Mouse (Mus musculus) MEL (cell line): ENCODE data around the gene Cacna1f. TPM values are rescaled to one million over a fixed set of nuclear protein-coding genes. Genes with fewer than 3 reads are reported as not detected.
A peak's percentile ranks its signal among the peaks of the same experiment; 100 is the strongest.

Experiments used
- DNase-seq: peaks from one replicate; pipeline ENCODE4 v3.0.0; 2011; ENCODE audit warnings: low read depth, low spot score
- H3K27ac ChIP-seq: 2 replicates; pipeline ENCODE4 v1.5.1; 2012; ENCODE audit warnings: low read depth, mild to moderate bottlenecking, control low read depth, low read length, moderate library complexity; ENCODE audit not compliant: control insufficient read depth
- H3K27me3 ChIP-seq, 2 experiments: fragments of 150-350 bp in 1 of 2; sonication (generic) in 1 of 2; 2 replicates each; pipeline ENCODE4 v1.6.1; 2012; ENCODE audit warnings: low read length in 2 of 2, mild to moderate bottlenecking in 2 of 2, improper control_type of control experiment in 1 of 2, moderate library complexity in 1 of 2; ENCODE audit not compliant: insufficient read depth in 2 of 2, control insufficient read depth in 1 of 2
- H3K36me3 ChIP-seq, 2 experiments: 2 replicates each; pipeline ENCODE4 v1.6.1; 2012 to 2014; ENCODE audit warnings: low read length in 2 of 2, improper control_type of control experiment in 1 of 2, inconsistent platforms in 1 of 2, mild to moderate bottlenecking in 1 of 2; ENCODE audit not compliant: insufficient read depth in 2 of 2, control insufficient read depth in 1 of 2
- H3K4me1 ChIP-seq, 2 experiments: fragments of 150-350 bp in 1 of 2; sonication (generic) in 1 of 2; 2 replicates each; pipeline ENCODE4 v1.6.1; 2012; ENCODE audit warnings: low read length in 2 of 2, improper control_type of control experiment in 1 of 2, mild to moderate bottlenecking in 1 of 2; ENCODE audit not compliant: insufficient read depth in 2 of 2, control insufficient read depth in 1 of 2
- H3K4me3 ChIP-seq, 2 experiments: fragments of 150-350 bp in 1 of 2; sonication (generic) in 1 of 2; 2 replicates each; pipeline ENCODE4 v1.5.1; 2012; ENCODE audit warnings: low read depth in 2 of 2, low read length in 2 of 2, mild to moderate bottlenecking in 2 of 2, moderate library complexity in 2 of 2, control low read depth in 1 of 2, improper control_type of control experiment in 1 of 2; ENCODE audit not compliant: control insufficient read depth in 1 of 2, insufficient read depth in 1 of 2
- H3K79me2 ChIP-seq: 2 replicates; pipeline ENCODE4 v1.6.1; 2012; ENCODE audit warnings: mild to moderate bottlenecking, low read length, moderate library complexity; ENCODE audit not compliant: control insufficient read depth, poor library complexity, insufficient read depth
- H3K9ac ChIP-seq: 2 replicates; pipeline ENCODE4 v1.6.1; 2012; ENCODE audit warnings: low read depth, mild to moderate bottlenecking, control low read depth, low read length, moderate library complexity; ENCODE audit not compliant: control insufficient read depth, poor library complexity, severe bottlenecking
- H3K9me3 ChIP-seq: fragments of 150-350 bp; sonication (generic); replicated peaks from 2 replicates; pipeline ENCODE4 v1.6.1; 2012; ENCODE audit warnings: mild to moderate bottlenecking, low read length, improper control_type of control experiment, moderate library complexity; ENCODE audit not compliant: insufficient read depth
- BHLHE40 ChIP-seq: IDR thresholded peaks from 2 replicates; pipeline ENCODE4 v1.6.1; 2012; ENCODE audit warnings: low read depth, mild to moderate bottlenecking, inconsistent platforms, low read length, improper control_type of control experiment, borderline replicate concordance
- CHD1 ChIP-seq: IDR thresholded peaks from 2 replicates; pipeline ENCODE4 v1.6.1; 2012; ENCODE audit warnings: low read depth, mild to moderate bottlenecking, inconsistent platforms, low read length, improper control_type of control experiment
- CHD2 ChIP-seq: IDR thresholded peaks from 2 replicates; pipeline ENCODE4 v1.6.1; 2011; ENCODE audit warnings: low read length, improper control_type of control experiment
- CTCF ChIP-seq, 3 experiments: IDR thresholded peaks in 2 of 3; conservative IDR thresholded peaks in 1 of 3; 2 replicates each; pipeline ENCODE4 v1.5.1; 2011 to 2012; ENCODE audit warnings: low read length in 3 of 3, low read depth in 2 of 3, mild to moderate bottlenecking in 2 of 3, improper control_type of control experiment in 1 of 3, inconsistent platforms in 1 of 3, mixed read lengths in 1 of 3, moderate library complexity in 1 of 3; ENCODE audit not compliant: control insufficient read depth in 1 of 3, insufficient read depth in 1 of 3, poor library complexity in 1 of 3, severe bottlenecking in 1 of 3
- E2F4 ChIP-seq: IDR thresholded peaks from 2 replicates; pipeline ENCODE4 v1.6.1; 2011; ENCODE audit warnings: low read depth, low read length, improper control_type of control experiment, borderline replicate concordance
- ELF1 ChIP-seq: IDR thresholded peaks from 2 replicates; pipeline ENCODE4 v1.6.1; 2014; ENCODE audit warnings: low read depth, mild to moderate bottlenecking, inconsistent platforms, low read length, improper control_type of control experiment, moderate library complexity
- EP300 ChIP-seq, 2 experiments: IDR thresholded peaks; 2 replicates each; pipeline ENCODE4 v1.6.1; 2011; ENCODE audit warnings: improper control_type of control experiment in 2 of 2, low read length in 2 of 2, low read depth in 1 of 2, mild to moderate bottlenecking in 1 of 2
- ETS1 ChIP-seq: IDR thresholded peaks from 2 replicates; pipeline ENCODE4 v1.6.1; 2012; ENCODE audit warnings: low read depth, mild to moderate bottlenecking, inconsistent platforms, low read length, improper control_type of control experiment, moderate library complexity
- GABPA ChIP-seq: IDR thresholded peaks from 2 replicates; pipeline ENCODE4 v1.6.1; 2012; ENCODE audit warnings: low read depth, mild to moderate bottlenecking, inconsistent platforms, low read length, improper control_type of control experiment, moderate library complexity
- GATA1 ChIP-seq: IDR thresholded peaks from 2 replicates; pipeline ENCODE4 v1.6.1; 2011; ENCODE audit warnings: low read depth, low read length, improper control_type of control experiment
- HCFC1 ChIP-seq: IDR thresholded peaks from 2 replicates; pipeline ENCODE4 v1.6.1; 2012; ENCODE audit warnings: low read depth, mild to moderate bottlenecking, inconsistent platforms, low read length, improper control_type of control experiment, moderate library complexity
- JUND ChIP-seq: IDR thresholded peaks from 2 replicates; pipeline ENCODE4 v1.6.1; 2011; ENCODE audit warnings: low read depth, mild to moderate bottlenecking, improper control_type of control experiment, low read length
- KAT2A ChIP-seq: conservative IDR thresholded peaks from 2 replicates; pipeline ENCODE4 v1.6.1; 2012; ENCODE audit warnings: low read depth, low read length, improper control_type of control experiment, inconsistent platforms
- MAFK ChIP-seq: IDR thresholded peaks from 2 replicates; pipeline ENCODE4 v1.6.1; 2011; ENCODE audit warnings: low read depth, mild to moderate bottlenecking, low read length, improper control_type of control experiment, borderline replicate concordance
- MAX ChIP-seq: IDR thresholded peaks from 2 replicates; pipeline ENCODE4 v1.6.1; 2011; ENCODE audit warnings: low read length, improper control_type of control experiment
- MEF2A ChIP-seq: IDR thresholded peaks from 2 replicates; pipeline ENCODE4 v1.6.1; 2014; ENCODE audit warnings: low read depth, mild to moderate bottlenecking, inconsistent platforms, low read length, improper control_type of control experiment; ENCODE audit not compliant: poor library complexity, insufficient replicate concordance, severe bottlenecking; ENCODE audit errors: extremely low read depth
- MYB ChIP-seq: IDR thresholded peaks from 2 replicates; pipeline ENCODE4 v1.6.1; 2011; ENCODE audit warnings: mild to moderate bottlenecking, low read depth, low read length, improper control_type of control experiment
- MYC ChIP-seq: IDR thresholded peaks from 2 replicates; pipeline ENCODE4 v1.6.1; 2011; ENCODE audit warnings: low read depth, mild to moderate bottlenecking, low read length, improper control_type of control experiment, moderate library complexity
- NELFE ChIP-seq: IDR thresholded peaks from 2 replicates; pipeline ENCODE4 v1.6.1; 2011; ENCODE audit warnings: low read depth, low read length, improper control_type of control experiment
- POLR2A ChIP-seq, 2 experiments: IDR thresholded peaks; 2 replicates each; pipeline ENCODE4 v1.6.1; 2011 to 2012; ENCODE audit warnings: low read length in 2 of 2, mild to moderate bottlenecking in 2 of 2, control low read depth in 1 of 2, improper control_type of control experiment in 1 of 2, low read depth in 1 of 2, moderate library complexity in 1 of 2; ENCODE audit not compliant: control insufficient read depth in 1 of 2, insufficient read depth in 1 of 2, poor library complexity in 1 of 2
- POLR2AphosphoS2 ChIP-seq: IDR thresholded peaks from 2 replicates; pipeline ENCODE4 v1.6.1; 2011; ENCODE audit warnings: low read length, improper control_type of control experiment
- POLR2AphosphoS5 ChIP-seq: IDR thresholded peaks from 2 replicates; pipeline ENCODE4 v1.6.1; 2012; ENCODE audit warnings: low read depth, borderline replicate concordance, mild to moderate bottlenecking, inconsistent platforms, low read length, moderate library complexity, mixed read lengths
- RAD21 ChIP-seq: IDR thresholded peaks from 2 replicates; pipeline ENCODE4 v1.6.1; 2011; ENCODE audit warnings: mild to moderate bottlenecking, low read depth, low read length, improper control_type of control experiment
- TCF12 ChIP-seq: IDR thresholded peaks from 2 replicates; pipeline ENCODE4 v1.6.1; 2014; ENCODE audit warnings: low read depth, mild to moderate bottlenecking, inconsistent platforms, low read length, improper control_type of control experiment, moderate library complexity
- USF1 ChIP-seq: IDR thresholded peaks from 2 replicates; pipeline ENCODE4 v1.6.1; 2014; ENCODE audit warnings: low read depth, mild to moderate bottlenecking, inconsistent platforms, low read length, improper control_type of control experiment, moderate library complexity
- ZC3H11A ChIP-seq: IDR thresholded peaks from 2 replicates; pipeline ENCODE4 v1.6.1; 2012; ENCODE audit warnings: low read depth, mild to moderate bottlenecking, inconsistent platforms, low read length, improper control_type of control experiment
- ZKSCAN1 ChIP-seq: IDR thresholded peaks from 2 replicates; pipeline ENCODE4 v1.6.1; 2012; ENCODE audit warnings: low read depth, mild to moderate bottlenecking, inconsistent platforms, low read length, improper control_type of control experiment, moderate library complexity
- ZMIZ1 ChIP-seq: IDR thresholded peaks from 2 replicates; pipeline ENCODE4 v1.6.1; 2012; ENCODE audit warnings: low read depth, mild to moderate bottlenecking, inconsistent platforms, low read length, improper control_type of control experiment, moderate library complexity
- polyA plus RNA-seq, 2 experiments: library from polyadenylated mRNA; stranded (reverse) in 1 of 2; unstranded in 1 of 2; fragments of >175 nt in 1 of 2; fragments of >200 nt in 1 of 2; gene quantifications; 2 replicates each; pipeline versions ENCODE4 v1.2.1 to v1.2.4; 2012; ENCODE audit warnings: low replicate concordance in 2 of 2, low read depth in 1 of 2; ENCODE audit not compliant: insufficient read length in 2 of 2, insufficient read depth in 1 of 2, missing spikeins in 1 of 2
- total RNA-seq: library from RNA; depleted of rRNA; stranded (reverse); fragments of 300-350 nt; gene quantifications from 2 replicates; pipeline ENCODE4 v1.2.3, GENCODE M21; 2012

Cacna1f gene
- total and polyA plus RNA-seq, 3 experiments: 0.17 TPM; not detected in 2

- DNase-seq: peak; percentile 77
- Histone ChIP-seq H3K27ac (peak overlapping the region; percentile 17; the same call in 1 of the 2 replicates), H3K27me3 (no peaks in the 10 kb centered on the region), H3K79me2 (peaks cover 14% of the 10 kb centered on the region), H3K9ac (peak overlapping the region; percentile 97; the same call in 1 of the 2 replicates), H3K36me3 (peaks cover 0 to 26% of the 10 kb centered on the region in 2 experiments; a peak in 2 of 4 replicates), H3K4me3 (peak overlapping the region in 1 of 2 experiments; percentile 78; a peak in 1 of 4 replicates), H3K4me1 (peaks cover 23 to 51% of the 10 kb centered on the region in 2 experiments), H3K9me3 (no peaks in the 10 kb centered on the region)
- TF ChIP-seq POLR2AphosphoS2 (peak; percentile 54), CHD1 (no peak), EP300 (IDR thresholded peaks at IDR 0.05; ENCODE audit: low read depth in 1 of 2, low read length in 2 of 2) (peak in 1 of 2 experiments; percentile 28; a peak in 1 of 4 replicates), KAT2A (no peak), TCF12 (0 out of 2 replicates have a peak, but pooled peaks have one; percentile 5), MAX (peak; percentile 37; the same call in 1 of the 2 replicates), ETS1 (0 out of 2 replicates have a peak, but pooled peaks have one; percentile 19), ELF1 (peak; percentile 19; the same call in 1 of the 2 replicates), NELFE (no peak), BHLHE40 (peak; percentile 73; the same call in 1 of the 2 replicates), GATA1 (peak; percentile 58; the same call in 1 of the 2 replicates), POLR2A (IDR thresholded peaks at IDR 0.05; ENCODE audit: control insufficient read depth in 1 of 2, insufficient read depth in 1 of 2, low read depth in 1 of 2, low read length in 2 of 2, poor library complexity in 1 of 2) (0 out of 4 replicates have a peak, but pooled peaks of 1 of the 2 experiments have one; percentile 26)
These were observed 35.2 kb upstream of the Cacna1f start for GRCm38 (mm10) chrX:7571565-7572136.

DNA sequence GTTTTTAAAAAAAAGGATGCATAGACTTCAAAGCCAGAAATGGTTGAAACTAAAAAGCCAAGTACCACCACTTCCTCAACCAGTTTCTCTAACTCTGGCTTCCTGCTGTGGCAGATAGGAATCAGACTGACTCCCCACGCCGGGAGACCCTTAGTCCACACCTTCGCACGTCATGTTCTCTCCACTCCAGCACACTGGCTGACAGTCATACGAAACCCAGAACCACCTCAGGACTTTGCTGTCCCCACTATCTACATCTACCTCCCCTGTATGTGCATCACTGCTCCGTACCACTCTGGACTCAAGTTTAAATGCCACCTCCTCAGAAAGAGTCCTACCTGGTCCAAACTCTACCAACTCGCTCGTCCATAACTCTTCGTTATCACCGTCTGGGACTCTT, 34.4 kb upstream of the Cacna1f start:
- Histone ChIP-seq H3K79me2 (peaks cover 14% of the 10 kb centered on the region), H3K9ac (peak overlapping the region; percentile 97), H3K4me3 (peak overlapping the region; percentile 78 to 95)
- TF ChIP-seq BHLHE40 (no peak), TCF12 (no peak), POLR2A (IDR thresholded peaks at IDR 0.05; ENCODE audit: control insufficient read depth in 1 of 2, insufficient read depth in 1 of 2, low read depth in 1 of 2, low read length in 2 of 2, poor library complexity in 1 of 2) (no peak; a peak in 1 of 4 replicates), JUND (no peak), CTCF (IDR thresholded peaks at IDR 0.05 in 2 of 3, conservative IDR thresholded peaks at IDR 0.05 in 1 of 3; ENCODE audit: control insufficient read depth in 1 of 3, insufficient read depth in 1 of 3, low read depth in 2 of 3, low read length in 3 of 3, poor library complexity in 1 of 3, severe bottlenecking in 1 of 3) (no peak), HCFC1 (no peak), ETS1 (no peak), ZKSCAN1 (no peak), ZC3H11A (no peak), MAX (0 out of 2 replicates have a peak, but pooled peaks have one; percentile 17), EP300 (IDR thresholded peaks at IDR 0.05; ENCODE audit: low read depth in 1 of 2, low read length in 2 of 2) (no peak), CHD2 (no peak), NELFE (no peak), ELF1 (no peak), GATA1 (peak; percentile 21; the same call in 1 of the 2 replicates), RAD21 (no peak), MEF2A (no peak), MYB (no peak), POLR2AphosphoS5 (no peak), USF1 (no peak), MAFK (no peak), MYC (0 out of 2 replicates have a peak, but pooled peaks have one; percentile 10), POLR2AphosphoS2 (peak; percentile 62; the same call in 1 of the 2 replicates), ZMIZ1 (no peak), E2F4 (no peak), GABPA (no peak)

More for the DNA sequence above, 34.4 kb upstream of the Cacna1f start:
- Histone ChIP-seq H3K27ac (peak overlapping the region; percentile 69), H3K4me1 (peaks cover 18 to 45% of the 10 kb centered on the region in 2 experiments), H3K9me3 (no peaks in the 10 kb centered on the region), H3K27me3 (no peaks in the 10 kb centered on the region), H3K36me3 (peaks cover 0 to 21% of the 10 kb centered on the region in 2 experiments; a peak in 2 of 4 replicates)
- DNase-seq: peak; percentile 62
